Mouse (Mus musculus) CD8-positive naive resting alpha-beta T cell, adult 2 months (primary cell): ENCODE data around the gene Zfp984.
"Not testable (repeated sequence)": the region's sequence is repeated elsewhere in the genome, so short reads cannot be mapped to it uniquely, and the experiment has no call there.

Experiments
- DNase-seq, 2 experiments: peaks; one replicate each; pipeline ENCODE4 v3.0.0; 2022; ENCODE audit warnings: low read depth in 2 of 2, low spot score in 2 of 2

Zfp984 gene

DNA sequence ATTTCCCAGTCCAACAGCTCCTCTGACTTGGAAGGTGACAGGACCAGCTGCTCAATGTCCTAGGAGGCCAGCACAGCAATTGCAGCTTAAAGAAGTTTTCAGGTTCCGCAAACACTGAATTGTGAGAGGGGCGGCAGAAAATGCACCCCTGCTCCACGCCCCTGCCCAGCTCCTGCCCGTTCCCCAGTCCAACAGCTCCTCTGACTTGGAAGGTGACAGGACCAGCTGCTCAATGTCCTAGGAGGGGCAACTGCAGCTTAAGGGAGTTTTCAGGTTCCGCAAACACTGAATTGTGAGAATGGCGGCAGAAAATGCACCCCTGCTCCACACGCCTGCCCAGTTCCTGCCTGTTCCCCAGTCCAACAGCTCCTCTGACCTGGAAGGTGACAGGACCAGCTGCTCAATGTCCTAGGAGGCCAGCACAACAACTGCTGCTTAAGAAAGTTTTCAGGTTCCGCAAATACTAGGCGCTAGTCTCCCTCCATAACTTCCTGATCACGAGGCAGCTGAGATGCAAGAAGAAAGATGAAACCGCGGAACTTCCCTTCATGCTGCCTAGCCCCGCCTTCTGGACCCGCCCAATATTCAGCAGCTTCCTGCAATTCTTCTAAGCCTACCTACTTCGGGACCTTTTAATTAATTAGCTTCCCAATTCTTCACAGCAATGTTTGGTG is at the start of gene Zfp984:
TSS of gene Zfp984 (minus strand) at position 497 of the 674 bp plus-strand sequence.
- peak; percentile 34 to 50 for DNase-seq

DNA sequence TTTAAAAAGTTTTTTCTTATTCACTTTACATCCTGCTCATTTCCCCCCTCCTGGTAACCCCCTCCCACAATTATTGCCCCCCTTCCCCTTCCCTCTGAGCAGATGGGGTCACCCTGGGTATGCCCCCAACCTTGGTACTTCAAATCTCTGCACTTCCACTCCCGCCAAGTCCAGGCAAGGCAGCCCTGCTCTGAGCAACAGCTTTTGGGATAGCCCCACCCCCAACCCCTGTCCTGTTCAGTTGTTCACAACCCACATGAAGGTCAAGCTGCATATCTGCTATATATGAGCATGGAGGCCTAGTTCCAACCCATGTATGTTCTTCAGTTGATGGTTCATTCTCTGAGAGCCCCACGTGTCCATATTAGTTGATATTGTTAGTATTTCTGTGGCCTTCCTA is 41.2 kb upstream of the Zfp984 start:
- no peak for DNase-seq

DNA sequence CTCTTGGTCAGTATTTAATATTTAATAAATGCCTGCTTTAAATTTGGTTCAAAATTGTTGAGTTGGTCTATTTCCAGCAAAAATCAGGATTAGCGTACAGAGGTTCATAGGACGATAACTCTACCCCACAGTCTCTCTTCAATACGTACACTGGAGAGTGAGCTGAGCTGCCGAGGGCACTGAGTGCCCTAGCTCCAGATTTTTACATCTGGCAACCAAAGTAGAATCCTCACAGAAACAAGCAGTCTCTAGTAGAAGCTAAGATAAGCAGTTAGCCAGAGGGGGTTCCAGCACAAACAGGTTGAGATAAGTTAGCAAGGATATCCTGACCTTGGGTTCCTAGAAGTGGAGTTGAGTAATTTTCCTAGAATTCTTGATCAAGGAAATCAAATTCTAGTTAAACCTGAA is 39.0 kb upstream of the Zfp984 start:
- DNase-seq, result no peak

DNA sequence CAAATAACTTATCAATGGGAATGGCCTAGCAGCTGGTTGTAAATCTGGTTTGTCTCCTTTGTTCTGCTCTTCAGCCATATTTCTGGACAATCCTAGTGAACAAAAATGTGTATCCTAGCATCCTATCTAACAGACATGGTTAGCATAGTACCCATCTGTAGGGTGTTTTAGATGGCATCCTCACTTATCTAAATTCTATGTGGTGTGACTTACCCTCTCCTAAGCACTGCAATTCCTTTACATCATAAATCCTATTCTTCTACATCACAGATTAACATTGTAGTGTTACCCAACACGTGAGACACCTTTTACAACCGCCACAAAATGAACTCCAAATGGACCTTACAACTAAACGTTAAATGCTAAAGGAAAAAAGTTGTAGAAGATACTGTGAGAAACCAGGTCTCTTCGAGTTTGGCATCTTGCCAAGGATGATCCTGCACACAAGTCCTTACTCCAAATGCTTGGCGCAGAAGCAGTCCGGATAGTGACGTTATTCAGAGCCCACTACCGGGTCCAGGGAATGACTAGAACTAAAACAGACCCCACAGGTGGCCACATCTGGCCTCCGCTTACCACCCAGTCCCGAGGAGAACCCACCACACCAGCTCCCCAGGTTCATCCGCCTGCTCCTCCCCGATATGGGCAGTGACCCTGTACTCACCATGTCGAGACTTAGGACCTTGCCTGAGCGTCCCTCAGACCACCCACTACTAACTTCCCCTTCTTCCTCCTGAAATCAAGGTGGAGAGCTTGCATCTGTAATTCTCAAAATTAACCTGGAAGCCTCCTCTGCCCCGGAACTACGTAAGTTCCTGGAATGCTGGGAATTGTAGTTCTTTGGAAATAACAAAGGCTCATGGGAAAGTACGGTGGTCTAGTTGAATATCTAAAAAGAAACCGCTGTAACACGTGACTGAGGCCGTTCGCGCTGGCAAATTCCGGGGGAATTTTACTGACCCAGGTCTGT is 38.3 kb upstream of the Zfp984 start, which contains the start of gene Zfp933:
TSS of gene Zfp933 (minus strand) at position 753 of the 970 bp plus-strand sequence.
- DNase-seq, result peak; percentile 53 to 78

DNA sequence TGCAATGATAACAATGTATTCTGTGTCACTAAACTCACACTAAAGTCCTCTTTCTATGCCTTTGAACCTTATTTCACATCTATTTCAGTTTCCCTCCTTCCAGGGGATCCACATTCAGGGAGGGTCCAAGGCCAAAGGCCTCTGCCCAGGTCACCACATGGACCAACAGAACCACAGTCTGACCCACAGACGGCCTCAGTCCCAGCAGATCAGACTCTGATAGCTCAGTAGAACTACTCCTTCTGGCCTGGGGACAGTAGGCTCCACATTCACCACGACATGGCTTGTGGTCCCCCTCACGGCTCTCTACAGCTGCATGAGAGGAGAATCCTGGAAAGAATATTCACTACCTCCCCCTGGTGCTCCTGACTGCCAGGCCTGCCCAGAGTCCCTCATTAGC is 33.3 kb upstream of the Zfp984 start:
- DNase-seq, result no peak

DNA sequence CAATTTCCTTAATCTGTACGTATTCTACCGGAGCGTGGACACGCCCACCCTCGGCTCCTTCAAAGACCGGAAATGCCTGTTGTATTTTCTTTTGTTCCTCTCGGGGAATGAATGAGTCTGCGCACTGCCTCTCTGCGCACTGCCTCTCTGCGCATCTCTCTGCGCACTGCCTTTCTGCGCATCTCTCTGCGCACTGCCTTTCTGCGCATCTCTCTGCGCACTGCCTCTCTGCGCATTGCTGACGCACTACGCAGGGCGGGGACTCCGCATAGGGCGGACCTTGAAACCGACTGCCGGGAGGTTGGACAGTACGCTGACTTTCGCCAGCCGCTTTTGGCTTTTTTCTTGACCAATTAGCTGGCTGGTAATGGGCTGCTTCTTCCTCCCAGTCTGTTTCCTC is 29.7 kb upstream of the Zfp984 start:
- DNase-seq, result peak in 1 of 2 experiments; percentile 21

DNA sequence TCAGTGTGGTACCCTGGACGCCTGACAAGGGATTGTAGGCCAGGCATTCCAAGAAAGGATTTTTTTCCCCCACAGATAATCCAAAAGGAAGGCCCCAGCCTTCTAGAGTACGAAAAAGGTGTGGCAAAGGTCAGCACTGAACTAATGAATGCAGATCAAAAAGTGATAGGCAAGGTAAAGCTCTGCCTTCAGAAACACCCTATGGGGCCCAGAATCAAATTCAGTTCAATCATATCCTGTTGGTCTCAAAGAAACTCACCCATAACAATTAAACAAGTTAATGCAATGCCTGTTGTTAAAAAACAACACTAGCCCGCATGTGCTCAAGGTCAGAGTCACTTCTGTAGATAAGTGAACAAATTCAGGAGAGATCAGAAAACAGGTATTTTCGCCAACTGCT is 14.8 kb upstream of the Zfp984 start:
- DNase-seq, result no peak

DNA sequence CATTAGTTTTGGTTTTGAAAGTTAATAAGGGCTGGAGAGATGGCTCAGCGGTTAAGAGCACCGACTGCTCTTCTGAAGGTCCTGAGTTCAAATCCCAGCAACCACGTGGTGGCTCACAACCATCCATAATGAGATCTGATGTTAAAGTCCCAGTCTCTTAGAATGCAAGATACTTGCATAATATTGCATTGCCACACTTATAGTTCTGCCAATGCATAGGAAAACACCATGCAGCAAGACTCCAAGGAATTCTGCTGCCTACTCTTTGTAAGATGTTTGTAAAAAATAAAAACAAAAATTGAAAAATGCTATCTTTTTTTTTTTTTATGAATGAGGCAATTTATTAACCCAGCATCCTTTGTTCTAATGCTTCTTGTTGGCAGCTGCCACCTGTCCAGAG is 11.8 kb upstream of the Zfp984 start:
- not testable (repeated sequence) for DNase-seq

DNA sequence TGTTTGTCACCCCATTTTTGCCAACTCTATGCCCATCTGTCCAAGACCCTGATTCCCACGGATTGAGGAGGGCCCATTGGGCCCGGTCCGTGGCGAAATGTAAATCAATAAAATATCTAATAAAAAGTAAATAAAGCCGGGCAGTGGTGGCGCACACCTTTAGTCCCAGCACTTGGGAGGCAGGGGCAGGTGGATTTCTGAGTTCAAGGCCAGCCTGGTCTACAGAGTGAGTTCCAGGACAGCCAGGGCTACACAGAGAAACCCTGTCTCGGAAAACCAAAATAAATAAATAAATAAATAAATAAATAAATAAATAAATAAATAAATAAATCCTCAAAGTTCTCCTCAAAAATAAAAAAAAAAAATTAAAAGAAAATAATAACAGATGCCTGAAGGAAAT is 10.1 kb upstream of the Zfp984 start:
- DNase-seq, result not testable (repeated sequence)

DNA sequence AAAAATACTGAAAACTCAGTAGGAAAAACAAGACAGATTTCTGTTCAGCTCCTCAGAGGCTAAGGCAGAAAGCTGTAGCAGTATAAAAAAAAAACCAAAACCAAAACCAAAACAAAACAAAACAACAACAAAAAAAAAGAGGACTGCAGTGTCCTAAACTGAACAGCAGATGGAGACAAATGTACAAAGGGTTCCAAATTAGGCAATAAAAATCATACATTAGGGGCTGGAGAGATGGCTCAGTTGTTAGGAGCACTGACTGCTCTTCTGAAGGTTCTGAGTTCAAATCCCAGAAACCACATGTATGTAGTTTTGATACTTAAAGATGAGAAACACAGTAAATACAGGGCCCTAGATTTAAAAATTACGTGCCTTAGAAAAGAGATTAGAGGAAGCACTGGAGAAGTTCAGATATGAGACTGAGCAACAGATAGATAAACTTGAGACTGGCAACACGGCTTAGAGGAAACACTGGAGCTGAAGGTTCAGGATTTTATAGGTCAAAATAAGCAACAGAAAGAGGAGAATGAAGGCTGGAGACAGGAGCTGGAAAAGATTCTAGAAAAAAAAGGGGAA is 5.1 kb upstream of the Zfp984 start:
- peak in 1 of 2 experiments; percentile 28 for DNase-seq

DNA sequence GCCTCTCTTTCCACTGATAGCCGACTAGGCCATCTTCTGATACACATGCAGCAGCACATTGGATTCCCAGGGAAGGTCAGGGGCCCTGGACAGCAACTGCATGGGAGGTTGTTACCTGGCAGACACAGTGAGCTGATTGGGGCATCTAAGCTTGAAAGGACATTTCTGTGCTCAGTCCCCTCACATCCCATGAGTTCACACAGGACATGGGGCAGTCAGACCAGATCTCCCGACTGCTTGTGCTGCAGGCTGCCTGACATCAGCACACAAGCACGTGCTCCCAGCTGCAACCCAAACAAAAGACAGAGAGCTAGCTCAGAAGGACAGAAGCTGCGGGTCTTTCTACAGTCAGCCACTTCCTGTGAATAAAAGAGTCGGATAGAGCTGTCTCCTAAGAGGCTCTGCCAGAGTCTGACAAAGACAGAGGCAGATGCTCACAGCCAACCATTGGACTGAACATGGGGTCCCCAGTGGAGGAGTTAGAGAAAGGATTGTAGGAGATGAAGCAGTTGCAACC is 3.7 kb upstream of the Zfp984 start:
- no peak for DNase-seq

DNA sequence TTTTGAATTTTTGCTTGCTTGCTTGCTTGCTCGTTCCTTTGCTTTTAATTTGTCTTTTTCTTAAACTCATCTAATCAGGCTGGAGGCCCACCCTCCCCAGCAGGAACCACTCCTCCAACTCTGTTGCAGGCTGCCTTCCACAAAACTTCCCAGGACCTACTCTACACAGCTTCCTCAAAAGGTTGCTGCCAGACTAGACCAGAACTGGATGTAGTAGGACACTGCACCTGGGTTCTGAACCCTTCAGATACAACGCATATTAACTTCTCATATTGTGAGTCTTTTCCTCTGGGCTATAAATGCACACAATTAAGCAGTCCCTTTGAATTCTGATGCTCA is 347 bp upstream of the Zfp984 start:
- not testable (repeated sequence) for DNase-seq

DNA sequence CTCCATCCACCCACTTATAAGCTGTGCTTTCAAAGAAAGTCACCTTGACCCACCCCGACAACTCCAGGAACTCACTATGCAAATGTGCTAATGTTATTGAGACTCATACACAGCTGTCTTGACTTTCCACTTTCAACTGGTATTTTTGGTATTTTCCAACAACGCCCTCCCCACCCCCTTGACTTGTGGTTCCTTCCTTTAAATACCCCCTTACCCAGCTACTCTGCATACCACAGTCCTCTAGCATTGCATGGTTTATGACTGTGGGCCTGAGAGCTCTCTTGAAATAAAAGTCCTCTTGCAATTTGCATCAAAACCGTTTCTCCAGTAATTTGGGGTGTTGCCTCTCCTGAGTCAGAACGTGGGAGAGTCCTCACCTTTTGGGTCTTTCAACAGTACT is 1.1 kb downstream of the Zfp984 start:
- not testable (repeated sequence) for DNase-seq

DNA sequence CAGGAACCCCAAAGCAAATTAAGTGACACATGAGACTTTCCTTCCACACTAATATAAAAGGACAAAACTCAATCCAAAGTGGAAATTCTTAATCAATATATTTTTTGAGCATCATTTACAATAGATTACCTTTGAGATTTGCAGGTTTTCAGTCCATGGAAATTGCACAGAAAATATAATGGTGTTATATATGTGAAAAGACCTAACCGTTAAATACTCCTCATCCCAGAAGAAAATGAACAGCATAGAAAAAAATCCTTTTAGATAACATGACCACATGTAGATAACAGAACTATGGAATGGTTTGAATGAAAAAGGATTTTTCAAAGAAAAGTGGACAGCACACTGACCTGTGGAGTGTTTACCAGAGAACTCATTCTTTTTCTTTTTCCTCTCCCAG is 14.3 kb downstream of the Zfp984 start:
- not testable (repeated sequence) for DNase-seq

DNA sequence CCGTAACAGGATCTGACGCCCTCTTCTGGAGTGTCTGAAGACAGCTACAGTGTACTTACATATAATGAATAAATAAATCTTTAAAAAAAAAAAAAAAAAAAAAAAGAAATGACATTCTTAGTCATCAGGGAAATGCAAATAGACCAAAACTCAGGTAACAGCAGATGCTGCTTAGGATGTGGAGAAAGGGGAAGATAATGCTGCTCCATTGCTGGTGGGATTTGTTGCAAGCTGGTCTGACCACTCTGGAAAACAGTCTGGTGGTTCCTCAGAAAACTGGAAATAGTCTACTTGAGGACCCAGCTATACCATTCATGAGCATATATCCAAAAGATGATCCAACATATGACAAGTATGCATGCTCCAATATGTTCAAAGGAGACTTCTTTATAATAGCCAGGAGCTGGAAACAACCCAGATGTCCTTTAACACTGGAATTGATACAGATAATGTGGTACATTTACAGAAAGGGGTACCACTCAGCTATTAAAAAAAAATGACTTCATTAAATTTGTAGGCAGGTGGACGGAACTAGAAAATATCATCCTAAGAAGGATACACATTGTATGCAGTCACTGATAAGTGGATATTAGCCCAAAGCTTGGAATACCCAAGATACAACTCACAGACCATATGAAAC is 15.4 kb downstream of the Zfp984 start:
- DNase-seq, result not testable (repeated sequence)

DNA sequence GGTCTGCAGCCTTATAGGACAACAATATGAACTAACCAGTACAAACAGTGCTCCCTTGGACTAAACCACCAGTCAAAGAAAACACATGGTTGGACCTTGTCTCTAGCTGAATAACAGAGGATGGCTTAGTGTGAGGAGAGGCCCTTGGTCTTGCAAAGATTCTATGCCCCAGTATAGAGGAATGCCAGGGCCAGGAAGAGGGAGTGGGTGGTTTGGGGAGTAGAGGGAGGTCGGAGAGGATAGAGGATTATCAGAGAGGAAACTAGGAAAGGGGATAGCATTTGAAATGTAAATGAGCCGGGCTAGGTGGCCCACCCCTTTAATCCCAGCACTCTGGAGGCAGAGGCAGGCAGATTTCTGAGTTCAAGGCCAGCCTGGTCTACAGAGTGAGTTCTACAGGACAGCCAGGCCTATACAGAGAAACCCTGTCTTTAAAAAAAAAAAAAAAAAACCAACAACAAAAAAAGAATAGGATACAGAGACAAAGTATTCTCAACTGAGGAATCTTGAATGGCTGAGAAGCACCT is 16.1 kb downstream of the Zfp984 start:
- DNase-seq, result not testable (repeated sequence)

DNA sequence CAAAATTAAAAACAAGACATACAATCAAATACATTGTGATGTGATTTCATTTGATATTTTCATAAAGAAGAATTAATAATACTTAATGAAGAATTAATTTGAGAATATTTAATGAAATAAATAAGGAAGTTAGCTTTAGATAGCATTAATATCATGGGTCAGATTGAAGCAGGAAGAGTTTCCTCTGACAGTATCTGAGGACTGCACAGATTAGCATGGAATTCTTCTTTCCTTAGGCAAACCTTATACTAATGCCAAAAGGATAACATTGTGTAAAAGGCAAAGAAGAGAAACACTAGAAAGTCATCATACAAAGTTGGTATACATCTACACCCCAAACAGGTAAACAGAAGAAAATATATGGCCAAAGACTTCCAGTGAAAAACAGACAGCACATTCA is 17.9 kb downstream of the Zfp984 start:
- not testable (repeated sequence) for DNase-seq

DNA sequence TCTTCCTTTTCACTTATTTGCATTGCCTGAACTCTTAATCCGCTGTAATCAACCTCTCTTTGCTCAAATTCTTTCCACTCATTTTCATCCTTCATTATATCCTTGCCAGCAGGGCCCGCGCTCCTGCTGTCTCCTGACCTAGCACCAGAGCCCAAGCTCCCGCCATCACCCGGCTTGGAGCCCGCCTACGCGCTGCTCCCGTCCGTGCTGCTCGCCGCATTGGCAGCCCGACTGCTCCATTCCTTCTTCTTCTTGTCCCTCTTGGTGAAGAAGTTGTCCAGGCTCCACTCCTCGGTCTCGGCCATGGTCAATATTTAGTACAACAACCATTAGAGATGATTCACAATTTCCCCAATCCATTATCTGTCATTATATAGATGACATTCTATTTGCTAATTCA is 63.3 kb downstream of the Zfp984 start:
- DNase-seq, result not testable (repeated sequence)

DNA sequence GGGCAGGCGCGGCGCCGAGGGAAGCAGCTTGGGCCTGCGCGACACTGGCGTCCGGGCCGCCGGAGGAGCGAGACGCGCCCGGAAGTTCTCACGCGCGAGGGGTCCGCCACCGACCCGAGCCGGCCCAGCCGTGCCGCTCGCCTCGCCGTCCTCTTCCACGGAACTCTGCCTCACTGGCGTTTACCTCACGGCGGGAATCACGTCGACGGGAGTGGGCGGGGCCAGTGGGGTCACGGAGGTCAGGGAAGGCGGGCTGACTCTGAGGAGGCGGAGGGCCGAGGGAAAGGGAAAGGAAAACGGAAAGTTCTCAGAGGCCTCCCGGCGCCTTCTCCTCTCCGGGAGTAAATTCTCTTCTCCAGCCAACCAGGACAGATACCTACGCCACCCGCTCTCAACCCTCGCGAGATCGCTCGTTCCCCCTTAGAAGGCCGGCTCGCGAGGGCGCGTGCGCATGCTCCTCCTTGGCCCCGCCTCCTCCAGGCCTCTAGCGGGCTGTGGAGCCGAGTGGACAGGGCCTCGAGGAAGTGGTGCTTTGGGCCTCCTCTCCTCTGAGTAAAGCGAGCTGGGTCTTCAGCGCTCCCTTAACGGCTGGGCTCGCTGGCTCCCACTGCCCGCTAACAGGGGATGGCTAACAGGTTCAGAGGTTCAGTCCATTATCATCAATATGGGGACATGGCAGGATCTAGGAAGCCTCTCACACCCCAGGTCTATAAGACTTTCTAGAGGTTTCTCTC is 70.8 kb downstream of the Zfp984 start:
- DNase-seq, result not testable (repeated sequence)
